Mouse (Mus musculus) right cerebral cortex, postnatal 10 days (tissue): ENCODE results near the gene Gtf2f2.
"Not testable (repeated sequence)": the region's sequence is repeated elsewhere in the genome, so short reads cannot be mapped to it uniquely, and the experiment has no call there.

Source experiments
- DNase-seq, 2 experiments: peaks; one replicate each; pipeline ENCODE4 v3.0.0; 2021; ENCODE audit warnings: low spot score in 2 of 2

Gene Gtf2f2

DNA sequence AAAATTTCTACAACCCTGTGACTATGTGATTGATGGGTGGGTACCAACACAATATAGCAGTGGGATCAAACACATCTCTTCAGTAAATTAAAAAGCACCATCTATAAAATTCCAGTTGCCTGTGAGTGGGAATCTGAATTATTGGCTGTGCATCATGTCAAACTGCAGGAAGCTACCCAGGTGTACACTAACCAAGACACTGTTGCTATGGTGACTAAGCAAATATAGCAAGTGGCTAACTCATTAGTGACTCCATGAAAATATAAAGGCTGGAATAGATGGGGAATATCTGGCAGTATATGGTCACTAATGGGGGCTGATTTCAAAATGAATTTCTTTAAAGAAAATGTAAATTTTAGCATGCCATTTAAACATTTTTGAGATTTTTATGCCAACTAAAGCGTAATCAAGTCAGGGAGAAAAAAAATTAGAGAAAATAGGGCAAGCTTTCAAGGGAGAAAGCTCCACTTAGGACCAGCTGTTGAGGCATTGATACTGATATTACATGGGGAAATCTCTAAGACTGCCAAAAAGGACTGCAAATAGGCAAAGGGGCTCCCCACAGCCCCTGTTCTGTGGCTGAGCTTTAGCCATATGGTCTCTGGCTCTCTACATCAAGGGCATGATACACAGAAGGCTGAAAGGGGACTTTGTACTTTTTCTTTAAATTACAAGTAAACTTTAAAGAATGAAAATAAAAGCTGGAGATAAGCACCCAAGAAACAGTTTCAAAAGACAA lies 87.2 kb downstream of the Gtf2f2 start:
- no peak for DNase-seq

- DNase-seq: no peak
Observed at GRCm38 (mm10) chr14:75912665-75913064, 98.0 kb downstream of the Gtf2f2 start.

GRCm38 (mm10) chr14:75911968-75912367 lies 98.7 kb downstream of the Gtf2f2 start:
- no peak for DNase-seq

GRCm38 (mm10) chr14:75906931-75907330 lies 103.7 kb downstream of the Gtf2f2 start:
- DNase-seq: no peak

DNA sequence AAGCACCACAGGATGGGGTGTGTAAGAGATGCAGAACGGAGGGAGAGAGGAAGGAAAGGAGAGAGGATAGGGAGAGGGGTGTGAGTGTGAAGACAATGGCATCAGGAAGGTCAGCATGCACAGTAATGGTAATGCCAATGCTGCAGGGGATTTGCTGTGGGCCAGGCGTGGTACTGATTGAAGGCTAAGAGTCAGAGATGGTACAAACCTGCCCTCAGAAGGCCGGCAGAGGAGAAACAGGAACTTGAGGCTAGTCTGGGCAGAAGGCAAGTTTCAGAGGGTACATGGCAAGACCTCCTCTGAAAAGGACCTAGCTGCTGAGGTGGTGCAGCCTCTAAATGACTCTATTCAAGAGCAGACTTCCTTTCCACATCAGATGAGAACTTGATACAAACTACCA lies 105.7 kb downstream of the Gtf2f2 start:
- DNase-seq: no peak

DNA sequence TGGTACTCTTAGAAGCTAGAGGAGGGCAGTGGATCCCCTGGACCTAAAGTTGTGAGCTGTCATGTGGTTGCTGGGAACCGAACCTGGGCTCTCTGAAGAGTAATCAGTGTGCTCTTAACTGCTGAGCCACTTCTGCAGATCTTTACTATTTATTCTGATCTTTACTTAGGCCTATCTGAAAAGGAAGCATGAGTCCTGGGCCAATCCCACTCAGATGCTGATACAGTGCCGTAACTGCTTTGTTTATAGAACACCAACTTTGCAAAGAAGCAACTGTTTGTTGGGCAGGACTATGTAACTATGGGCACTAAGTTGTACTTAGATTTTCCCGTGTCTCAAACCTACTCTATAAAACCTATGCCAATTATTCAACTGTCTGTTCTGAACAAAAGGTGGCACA lies 107.5 kb downstream of the Gtf2f2 start:
- no peak for DNase-seq

DNA sequence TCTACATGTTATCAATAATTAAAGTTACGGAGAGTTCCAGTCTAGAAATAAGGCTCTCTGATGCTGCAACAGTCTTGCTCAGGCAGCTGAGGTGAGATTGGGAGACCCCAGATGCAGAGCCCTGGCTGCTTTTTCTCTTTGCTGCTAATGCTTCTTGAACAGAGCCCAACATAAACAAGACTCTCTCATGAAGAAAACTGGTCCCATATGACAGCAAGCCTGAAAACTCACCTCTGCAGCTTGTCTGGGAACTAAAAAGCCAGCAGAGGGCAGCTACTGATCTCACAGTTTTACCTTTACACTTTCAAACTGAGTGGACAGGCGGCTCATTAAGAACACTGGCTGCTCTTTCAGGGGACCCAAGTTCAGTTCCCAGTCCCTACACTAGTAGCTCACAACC lies 108.7 kb downstream of the Gtf2f2 start:
- no peak for DNase-seq

DNA sequence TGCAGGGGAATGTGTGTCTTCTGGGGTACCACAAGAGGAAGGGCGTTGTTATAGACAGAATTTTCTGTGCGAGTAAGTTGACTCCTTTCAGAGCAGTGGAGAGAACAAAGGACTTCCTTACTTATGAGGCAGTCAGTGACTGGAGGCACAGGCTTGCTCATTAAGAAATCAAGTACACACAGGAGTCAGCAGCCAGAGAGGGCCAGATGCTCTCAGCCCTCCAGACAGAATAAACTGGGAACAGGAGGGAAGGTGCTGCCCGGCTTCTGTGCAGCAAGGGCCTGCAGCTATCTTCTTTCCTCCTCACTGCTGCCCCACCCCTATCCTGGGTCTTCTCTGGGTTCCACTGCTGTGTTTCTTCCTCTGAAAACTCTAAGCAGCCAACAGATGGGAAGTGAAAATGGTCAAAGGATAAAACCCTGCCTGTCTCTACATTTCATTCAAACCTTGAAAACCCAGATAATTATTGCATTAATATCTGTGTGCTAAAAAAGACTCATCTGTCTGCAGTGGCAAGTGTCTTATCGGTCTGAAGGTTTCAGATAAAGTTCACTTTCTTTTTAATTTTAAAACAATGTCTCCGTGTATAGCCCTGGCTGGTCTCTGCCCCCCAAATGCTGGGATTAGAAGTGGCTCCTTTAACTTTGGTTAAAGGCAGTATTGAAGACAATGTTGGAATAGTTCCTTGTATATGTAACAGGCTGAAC lies 109.7 kb downstream of the Gtf2f2 start:
- no peak for DNase-seq

- peak; percentile 87 to 89 for DNase-seq
Observed at GRCm38 (mm10) chr14:75899566-75899965, 111.1 kb downstream of the Gtf2f2 start.

DNA sequence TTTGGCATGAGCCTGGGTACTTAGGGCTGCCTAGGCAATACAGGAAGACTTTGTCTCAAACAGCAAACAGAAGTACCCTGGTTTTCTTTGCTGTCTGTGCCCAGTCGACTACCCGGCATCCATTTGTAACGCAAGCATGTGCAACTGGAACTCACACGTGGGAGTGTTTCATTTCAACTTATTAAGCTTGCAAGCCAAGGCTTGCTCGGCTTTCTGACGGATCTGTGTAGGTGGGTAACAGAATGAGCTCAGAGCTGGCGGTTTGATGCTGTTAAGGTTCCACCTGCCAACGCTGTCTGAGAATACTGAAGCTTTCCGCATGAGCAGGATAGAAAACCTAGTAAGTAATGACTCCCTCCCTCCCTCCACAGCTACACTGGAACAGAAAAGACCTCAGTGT lies 118.5 kb downstream of the Gtf2f2 start:
- peak; percentile 83 to 92 for DNase-seq

GRCm38 (mm10) chr14:75883873-75884272 lies 126.8 kb downstream of the Gtf2f2 start:
- DNase-seq: no peak

- no peak for DNase-seq
Observed at GRCm38 (mm10) chr14:75883330-75883729, 127.3 kb downstream of the Gtf2f2 start.

DNA sequence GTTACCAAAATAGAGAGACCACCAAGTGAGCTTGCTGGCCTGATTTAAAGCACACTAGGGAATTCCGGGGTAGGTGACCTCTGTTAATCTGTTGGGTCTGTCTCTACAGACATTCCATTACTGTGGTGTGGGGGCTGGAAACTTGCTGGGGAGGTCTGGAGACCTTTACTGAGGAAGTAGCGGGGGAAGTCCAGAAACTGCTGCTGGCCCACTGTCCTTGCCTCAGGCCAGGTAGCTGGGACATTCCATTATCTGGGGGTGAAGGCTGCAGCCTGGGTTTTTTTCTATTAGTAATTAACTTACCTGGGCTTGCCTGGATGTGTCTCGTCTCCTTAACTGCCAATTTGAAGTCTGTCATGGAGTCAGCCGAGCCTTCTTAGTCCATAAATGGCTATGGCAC lies 128.8 kb downstream of the Gtf2f2 start:
- no peak for DNase-seq

- no peak for DNase-seq
Observed at GRCm38 (mm10) chr14:75878980-75879379, 131.7 kb downstream of the Gtf2f2 start.

- DNase-seq: no peak
Observed at GRCm38 (mm10) chr14:75877297-75877696, 133.4 kb downstream of the Gtf2f2 start.

DNA sequence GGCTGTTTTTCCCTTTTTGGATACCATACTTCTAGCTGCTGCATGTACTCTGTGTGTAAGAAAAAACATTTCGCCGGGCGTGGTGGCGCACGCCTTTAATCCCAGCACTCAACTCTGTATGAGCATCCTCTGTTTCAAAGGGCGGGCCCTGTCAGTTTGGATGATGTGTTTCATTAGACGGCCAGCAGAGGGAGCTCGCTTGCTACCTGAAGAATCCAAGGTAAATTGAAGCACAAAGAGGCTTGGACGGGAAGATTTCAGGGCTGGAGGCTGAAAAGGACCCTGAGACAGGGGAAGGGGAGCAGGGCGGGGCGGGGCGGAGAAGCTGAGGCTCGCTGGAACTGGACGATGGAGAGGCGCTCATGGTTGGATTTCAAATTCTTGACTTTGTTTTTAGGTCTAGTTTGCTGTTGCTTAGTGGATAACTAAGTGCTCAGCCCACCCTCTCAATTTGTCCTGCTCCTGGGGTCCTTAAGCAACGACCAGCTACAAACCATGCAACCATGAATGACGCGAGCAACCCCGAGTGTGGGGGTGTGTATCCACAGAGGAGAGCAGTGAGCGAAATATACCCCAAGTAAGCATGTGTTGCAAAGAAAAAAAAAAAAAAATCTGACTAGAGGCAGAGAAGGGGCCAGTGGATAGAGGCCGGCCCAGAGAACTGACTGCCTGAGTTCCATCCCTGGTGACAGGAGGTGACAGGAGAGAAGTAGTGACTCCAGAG lies 134.2 kb downstream of the Gtf2f2 start:
- DNase-seq: peak; percentile 89 to 91

DNA sequence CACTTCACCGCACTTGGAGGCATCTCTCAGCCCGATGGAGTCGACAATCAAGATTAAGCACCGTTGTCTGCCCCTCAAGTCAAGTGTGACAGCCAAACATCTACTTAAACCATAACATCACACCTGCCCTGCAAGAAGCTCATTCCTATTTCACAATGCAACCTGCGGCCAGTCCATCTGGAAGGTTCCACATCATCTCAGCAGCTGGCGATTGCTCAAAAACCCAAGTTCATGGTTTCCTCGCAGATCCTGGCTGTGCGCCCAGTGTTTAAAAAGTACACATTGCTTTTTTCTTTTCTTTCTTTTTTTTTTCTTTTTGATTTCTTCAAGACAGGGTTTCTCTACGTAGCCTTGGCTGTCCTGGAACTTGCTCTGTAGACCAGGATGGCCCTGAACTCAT lies 137.1 kb downstream of the Gtf2f2 start:
- DNase-seq: no peak

DNA sequence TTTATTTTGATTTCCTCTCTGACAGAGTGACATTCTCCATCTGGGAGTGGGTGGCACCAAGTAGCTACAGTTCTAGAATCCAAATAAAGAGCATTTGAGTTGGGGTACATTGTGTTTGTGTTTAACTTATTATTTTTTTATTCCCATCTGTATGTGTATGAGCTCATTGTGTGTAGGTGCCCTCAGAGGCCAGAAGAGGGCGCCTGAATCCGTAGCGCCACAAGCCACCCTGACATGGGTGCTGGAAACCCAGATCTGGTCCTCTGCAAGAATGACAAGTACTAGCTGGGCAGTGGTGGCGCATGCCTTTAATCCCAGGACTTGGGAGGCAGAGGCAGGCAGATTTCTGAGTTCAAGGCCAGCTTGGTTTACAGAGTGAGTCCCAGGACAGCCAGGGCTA lies 138.9 kb downstream of the Gtf2f2 start:
- no peak for DNase-seq

GRCm38 (mm10) chr14:75871111-75871510 lies 139.6 kb downstream of the Gtf2f2 start:
- DNase-seq: no peak

- peak in 1 of 2 experiments; percentile 67 for DNase-seq
Observed at GRCm38 (mm10) chr14:75870631-75871030, 140.0 kb downstream of the Gtf2f2 start.

DNA sequence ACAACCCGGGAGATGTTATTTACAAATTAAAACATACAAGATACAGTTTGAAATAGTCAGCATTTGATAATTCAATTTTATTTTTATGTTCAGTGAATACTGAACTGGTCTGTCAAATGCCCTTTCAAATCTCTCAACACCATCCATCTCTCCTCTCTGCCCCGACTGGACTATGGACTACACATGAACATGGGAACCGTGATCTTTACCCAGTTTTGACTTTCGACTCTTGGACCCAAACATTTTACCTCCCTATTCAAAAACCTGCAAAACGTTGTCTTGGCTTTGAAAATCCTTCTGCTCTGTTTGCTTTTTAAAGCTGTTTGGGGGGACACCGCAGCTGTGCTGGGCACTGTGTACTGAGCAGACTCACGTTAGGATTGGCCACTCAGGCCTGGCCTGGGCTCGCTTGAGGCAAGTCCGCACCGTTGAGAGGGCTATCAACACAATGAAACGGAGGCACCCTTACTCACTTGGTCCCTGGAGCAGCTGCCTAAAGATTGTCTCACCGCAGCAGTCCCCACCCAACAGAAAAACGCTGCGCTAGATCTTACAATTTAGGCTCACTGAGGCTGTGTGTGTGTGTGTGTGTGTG lies 140.8 kb downstream of the Gtf2f2 start:
- no peak for DNase-seq

GRCm38 (mm10) chr14:75868028-75868427 lies 142.6 kb downstream of the Gtf2f2 start:
- DNase-seq: not testable (repeated sequence)
